Mouse (Mus musculus) ES-Bruce4 (cell line): ENCODE data around the gene Pstpip1.

Experiments used
- CTCF ChIP-seq: IDR thresholded peaks from one replicate; pipeline ENCODE4 v1.8.1; 2011; ENCODE audit warnings: low read depth, low read length
- EP300 ChIP-seq: IDR thresholded peaks from 2 replicates; pipeline ENCODE4 v1.6.1; 2011; ENCODE audit warnings: low read depth, low read length; ENCODE audit not compliant: insufficient read depth
- POLR2A ChIP-seq: IDR thresholded peaks from one replicate; pipeline ENCODE4 v1.8.1; 2011; ENCODE audit warnings: low read length; ENCODE audit not compliant: insufficient read depth

DNA sequence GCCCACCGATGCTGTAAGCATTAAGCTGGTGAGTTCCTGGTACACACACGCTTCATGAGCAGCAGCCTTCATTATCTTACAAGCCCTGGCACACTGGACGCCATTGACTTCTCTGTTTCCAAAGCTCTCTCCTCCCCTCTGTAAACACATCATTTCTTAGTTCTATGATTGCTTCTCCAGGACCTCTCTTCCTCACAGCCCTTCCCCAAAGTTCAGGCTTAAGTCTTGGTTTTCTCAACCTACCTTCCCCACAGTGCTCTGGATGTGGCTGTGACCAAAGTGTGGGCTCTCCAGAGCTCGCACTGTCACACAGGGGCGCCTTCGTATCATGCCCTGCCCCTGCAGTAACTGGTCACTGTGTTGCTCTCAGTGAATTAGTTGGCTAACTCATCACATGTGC is 75.6 kb downstream of the Pstpip1 start, which contains the start of gene Tspan3:
- TF ChIP-seq EP300: no peak
- TF ChIP-seq CTCF: no peak
- TF ChIP-seq POLR2A: no peak
